Comparison of ENCODE assay signal across 9 mouse cellular contexts in genomic region chr8:79529556-79529955, GRCm38 (mm10).
DNase-seq lines count a peak whose midpoint lies in the region; ATAC-seq and TF ChIP-seq lines count a peak whose summit lies in the region.
"Had no signal": no experiment of that assay in that cellular context is flagged by ENCODE, and none has a peak within 500 bp of the region (broad histone marks: within the 10 kb centered on the region; RNA-seq: fewer than 3 reads in every experiment).

No protein-coding gene starts in this region.

- no peak overlapping the region for H3K9ac ChIP-seq in limb, embryonic 11.5 days (ENCODE audit: low read length)
- no peak overlapping the region for H3K9ac ChIP-seq in ES-E14 (ENCODE audit: insufficient read depth, low read depth, low read length, poor library complexity, severe bottlenecking)
- H3K9ac ChIP-seq: intestine, embryonic 15.5 days; liver, embryonic 15.5 days had no signal

- in situ Hi-C loops in ES-E14 (cut with MboI; ENCODE audit: low sequenced_read_pairs in 2 of 2, unreplicated experiment in 2 of 2), result no loop called here

- H3K27ac ChIP-seq in limb, embryonic 11.5 days (replicated peaks; ENCODE audit: low read depth, low read length), result no peak overlapping the region
- no peak overlapping the region for H3K27ac ChIP-seq in limb, embryonic 10.5 days
- no peak overlapping the region for H3K27ac ChIP-seq in ES-E14 (ENCODE audit: insufficient read depth, low read depth, low read length, poor library complexity, severe bottlenecking)
- H3K27ac ChIP-seq: intestine, embryonic 15.5 days; liver, embryonic 15.5 days had no signal

- peak; percentile 28 for DNase-seq in limb, embryonic 11.5 days (ENCODE audit: low spot score)
- no peak for DNase-seq in limb, embryonic 10.5 days (ENCODE audit: low spot score)
- peak; percentile 60 for DNase-seq in ES-E14 (ENCODE audit: low read depth, low spot score)
- DNase-seq in adrenal gland, postnatal 10 days, result peak; percentile 37
- DNase-seq in retina, embryonic 14.5 days (ENCODE audit: low spot score), result peak; percentile 27
- no peak for DNase-seq in cerebellum, adult 18-20 months
- no peak for DNase-seq in yolk sac, embryonic 10.5 days (ENCODE audit: low spot score)

- no peaks in the 10 kb centered on the region for H3K36me3 ChIP-seq in limb, embryonic 11.5 days (ENCODE audit: control insufficient read depth, insufficient read depth, low read length)
- H3K36me3 ChIP-seq in limb, embryonic 10.5 days, result no peaks in the 10 kb centered on the region
- H3K36me3 ChIP-seq in ES-E14 (ENCODE audit: control insufficient read depth, insufficient read depth, low read length, poor library complexity, severe bottlenecking), result no peaks in the 10 kb centered on the region
- H3K36me3 ChIP-seq: intestine, embryonic 15.5 days; liver, embryonic 15.5 days had no signal

- no peak overlapping the region for H3K4me2 ChIP-seq in limb, embryonic 11.5 days (ENCODE audit: low read depth, severe bottlenecking)
- H3K4me2 ChIP-seq: intestine, embryonic 15.5 days; liver, embryonic 15.5 days had no signal

- no peak overlapping the region for H3K4me3 ChIP-seq in limb, embryonic 11.5 days (ENCODE audit: low read depth, low read length)
- no peak overlapping the region for H3K4me3 ChIP-seq in limb, embryonic 10.5 days
- no peak overlapping the region for H3K4me3 ChIP-seq in ES-E14 (ENCODE audit: insufficient read depth in 1 of 2, low read depth in 1 of 2, low read length in 2 of 2, poor library complexity in 1 of 2, severe bottlenecking in 1 of 2)
- H3K4me3 ChIP-seq: intestine, embryonic 15.5 days; liver, embryonic 15.5 days had no signal

- H3K4me1 ChIP-seq in limb, embryonic 11.5 days (ENCODE audit: control insufficient read depth, insufficient read depth, low read length), result no peaks in the 10 kb centered on the region
- peaks cover 11% of the 10 kb centered on the region; the same call in 1 of the 2 replicates for H3K4me1 ChIP-seq in limb, embryonic 10.5 days
- no peaks in the 10 kb centered on the region for H3K4me1 ChIP-seq in ES-E14 (ENCODE audit: control insufficient read depth in 2 of 2, insufficient read depth in 2 of 2, low read length in 2 of 2, poor library complexity in 1 of 2)
- H3K4me1 ChIP-seq: intestine, embryonic 15.5 days; liver, embryonic 15.5 days had no signal

- no peak for ATAC-seq in limb, embryonic 11.5 days (ENCODE audit: insufficient number of reproducible peaks, low FRiP score, low TSS enrichment, low read depth)
- ATAC-seq: intestine, embryonic 15.5 days had no signal

- WGBS in limb, embryonic 11.5 days, result 34% methylated on average over 4 of the region's 4 CpGs
- WGBS in limb, embryonic 10.5 days, result 34% methylated on average over 4 of the region's 4 CpGs

- no peaks in the 10 kb centered on the region for H3K27me3 ChIP-seq in limb, embryonic 11.5 days (ENCODE audit: control insufficient read depth, insufficient read depth, low read length)
- no peaks in the 10 kb centered on the region for H3K27me3 ChIP-seq in limb, embryonic 10.5 days (ENCODE audit: low read depth, poor library complexity, severe bottlenecking)
- H3K27me3 ChIP-seq: intestine, embryonic 15.5 days; liver, embryonic 15.5 days had no signal

- H3K9me3 ChIP-seq in limb, embryonic 11.5 days (ENCODE audit: control insufficient read depth, low read length), result no peaks in the 10 kb centered on the region
- H3K9me3 ChIP-seq in limb, embryonic 10.5 days (replicated peaks), result no peaks in the 10 kb centered on the region
- H3K9me3 ChIP-seq in ES-E14 (ENCODE audit: control insufficient read depth, insufficient read depth, low read depth, low read length), result no peaks in the 10 kb centered on the region
- H3K9me3 ChIP-seq: intestine, embryonic 15.5 days; liver, embryonic 15.5 days had no signal

TF ChIP-seq in ES-E14, 5 proteins besides CTCF, POLR2A, EP300 and RAD21:
- TF ChIP-seq HCFC1 (IDR thresholded peaks at IDR 0.05; ENCODE audit: borderline replicate concordance, insufficient read depth, low read length) (no peak), ZC3H11A (IDR thresholded peaks at IDR 0.05; ENCODE audit: borderline replicate concordance, low read depth, low read length) (peak; percentile 25; the same call in 1 of the 2 replicates), ZNF384 (IDR thresholded peaks at IDR 0.05; ENCODE audit: low read depth, low read length) (no peak)

Comparison
In these comparisons a context has a peak if more than half of its experiments do, and no peak if none do; other contexts are left out.
1. DNase-seq: peak in limb, embryonic 11.5 days (single experiment), ES-E14 (single experiment), adrenal gland, postnatal 10 days (single experiment) and retina, embryonic 14.5 days (single experiment); none in limb, embryonic 10.5 days (single experiment), cerebellum, adult 18-20 months (0 of 2) and yolk sac, embryonic 10.5 days (single experiment).